Mouse (Mus musculus) ES-CJ7 (cell line): Measurements from ENCODE around the gene Osbpl10.
"Not testable (repeated sequence)": the region's sequence is repeated elsewhere in the genome, so short reads cannot be mapped to it uniquely, and the experiment has no call there.

Experiments used
- DNase-seq: peaks from one replicate; pipeline ENCODE4 v3.0.0; 2011; ENCODE audit warnings: low read depth, low spot score

The Osbpl10 gene

GRCm38 (mm10) chr9:115272451-115272850, 294.1 kb downstream of the Osbpl10 start:
- not testable (repeated sequence) for DNase-seq

GRCm38 (mm10) chr9:115273095-115273649, 294.8 kb downstream of the Osbpl10 start:
- DNase-seq = no peak

DNA sequence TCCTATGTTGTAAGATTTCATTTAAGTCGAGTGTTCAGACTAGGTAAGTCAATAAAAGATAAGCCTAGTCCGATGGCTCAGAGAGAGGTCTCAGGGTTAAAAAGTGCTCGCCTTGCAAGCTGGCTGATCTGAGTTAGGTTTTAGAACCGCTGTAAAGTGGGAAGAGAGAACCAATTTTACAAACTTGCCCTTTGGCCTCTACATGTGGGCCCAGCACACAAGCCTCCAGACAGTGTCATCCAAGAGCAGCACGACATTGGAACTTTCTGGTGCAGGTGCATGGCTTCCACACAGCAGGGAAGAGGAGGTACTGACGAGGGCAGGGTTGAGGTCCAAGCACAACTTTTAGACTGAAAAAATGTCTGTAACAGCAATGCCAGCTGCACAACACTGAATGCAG, 296.4 kb downstream of the Osbpl10 start:
- no peak for DNase-seq

GRCm38 (mm10) chr9:115278641-115279040, 300.3 kb downstream of the Osbpl10 start:
- no peak for DNase-seq
